Mouse (Mus musculus) testis, adult 2 months (tissue): ENCODE results near the gene Gm21987. TPM values are rescaled to one million over a fixed set of nuclear protein-coding genes. Genes with fewer than 3 reads are reported as not detected.

Source experiments
- H3K27ac ChIP-seq: fragments of 200-500 bp; 2 replicates; pipeline ENCODE4 v1.5.1; 2012; ENCODE audit warnings: low read depth, low read length; ENCODE audit not compliant: control insufficient read depth, insufficient read depth
- H3K27me3 ChIP-seq: fragments of 200-500 bp; 2 replicates; pipeline ENCODE4 v1.6.1; 2012; ENCODE audit warnings: mild to moderate bottlenecking, low read length, moderate library complexity; ENCODE audit not compliant: control insufficient read depth, insufficient read depth
- H3K36me3 ChIP-seq: fragments of 200-500 bp; 2 replicates; pipeline ENCODE4 v1.6.1; 2012; ENCODE audit warnings: mild to moderate bottlenecking, low read length; ENCODE audit not compliant: control insufficient read depth, insufficient read depth
- H3K4me1 ChIP-seq: fragments of 200-500 bp; 2 replicates; pipeline ENCODE4 v1.6.1; 2012; ENCODE audit warnings: low read length; ENCODE audit not compliant: control insufficient read depth, insufficient read depth
- H3K4me3 ChIP-seq: fragments of 200-500 bp; 2 replicates; pipeline ENCODE4 v1.5.1; 2012; ENCODE audit warnings: low read depth, mild to moderate bottlenecking, low read length, moderate library complexity, mixed read lengths; ENCODE audit not compliant: control insufficient read depth
- CTCF ChIP-seq: fragments of 200-500 bp; IDR thresholded peaks from 2 replicates; pipeline ENCODE4 v1.5.1; 2012; ENCODE audit warnings: low read depth, mild to moderate bottlenecking, inconsistent platforms, low read length, moderate library complexity; ENCODE audit not compliant: control insufficient read depth, insufficient read depth, insufficient replicate concordance
- POLR2A ChIP-seq: fragments of 200-500 bp; IDR thresholded peaks from 2 replicates; pipeline ENCODE4 v1.6.1; 2012; ENCODE audit warnings: low read depth, mild to moderate bottlenecking, inconsistent platforms, low read length, moderate library complexity; ENCODE audit not compliant: control insufficient read depth
- polyA plus RNA-seq: library from polyadenylated mRNA; depleted of rRNA; stranded (reverse); fragments of >200 nt; gene quantifications from 2 replicates; pipeline ENCODE4 v1.2.3, GENCODE M21; 2012

The Gm21987 gene
- polyA plus RNA-seq, 1 experiment: not detected

DNA sequence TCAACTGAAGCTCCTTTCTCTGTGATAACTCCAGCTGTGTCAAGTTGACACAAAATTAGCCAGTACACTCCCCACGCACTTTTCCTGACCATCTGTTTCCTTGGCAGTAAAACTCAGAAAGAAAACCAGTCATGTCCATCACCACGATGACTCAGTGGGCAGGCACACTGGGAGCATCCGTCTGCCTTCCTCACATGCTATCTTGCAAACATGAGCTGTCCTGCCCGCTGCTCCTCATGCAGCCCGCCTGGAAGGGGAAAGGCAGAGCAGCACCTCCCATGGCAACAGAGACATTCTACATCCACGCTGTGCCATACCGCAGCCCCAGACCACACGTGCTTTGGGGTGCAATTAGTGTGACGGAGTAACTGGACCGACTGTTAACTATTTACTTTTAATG is 21.5 kb downstream of the Gm21987 start:
- H3K36me3 ChIP-seq: no peaks in the 10 kb centered on the region
- no peak for TF ChIP-seq POLR2A
- no peak for TF ChIP-seq CTCF
- no peak overlapping the region for H3K27ac ChIP-seq
- no peaks in the 10 kb centered on the region for H3K27me3 ChIP-seq
- no peak overlapping the region for H3K4me3 ChIP-seq
- H3K4me1 ChIP-seq: peaks cover under 1% of the 10 kb centered on the region; the same call in 1 of the 2 replicates

DNA sequence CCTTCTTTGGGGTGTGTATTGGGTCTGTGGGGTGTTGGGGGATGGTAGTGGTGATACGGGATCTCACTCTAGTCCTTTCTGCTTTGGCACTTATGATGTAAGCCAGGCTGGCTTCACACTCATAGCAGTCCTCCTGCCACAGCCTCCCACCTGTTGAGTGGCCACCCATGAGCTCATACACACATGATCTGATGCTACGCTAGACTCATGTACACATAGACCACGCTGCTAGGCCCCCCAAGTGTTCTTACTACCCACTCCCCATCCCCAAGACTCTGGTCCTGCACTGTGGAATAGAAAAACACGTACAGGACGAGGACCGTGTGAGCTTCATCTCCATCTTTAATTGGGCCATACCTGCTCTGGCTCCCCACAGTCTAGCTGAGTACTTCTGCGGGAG is 22.2 kb downstream of the Gm21987 start:
- H3K4me1 ChIP-seq: peaks cover 8% of the 10 kb centered on the region

DNA sequence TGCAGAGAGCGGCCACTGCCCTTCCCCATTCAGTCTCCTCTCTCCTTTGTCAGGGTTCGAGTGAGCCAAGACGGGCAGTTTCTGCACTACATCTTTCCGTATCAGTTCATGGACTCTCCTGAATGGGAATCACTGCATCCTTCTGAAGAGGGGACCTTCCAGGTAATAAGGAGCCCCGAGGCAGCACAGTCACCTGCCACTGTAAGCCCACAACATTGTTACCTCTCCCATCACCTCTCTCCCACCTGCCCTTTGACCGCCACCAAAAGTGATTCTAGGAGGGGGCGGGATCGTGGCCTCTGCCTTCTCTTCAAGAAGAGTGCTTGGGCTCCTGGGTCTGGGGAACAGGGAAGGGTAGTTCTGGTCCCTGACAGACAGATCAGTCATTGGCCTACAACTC is 22.6 kb downstream of the Gm21987 start:
- Histone ChIP-seq H3K4me1 (peaks cover 9% of the 10 kb centered on the region), H3K27ac (no peak overlapping the region), H3K27me3 (no peaks in the 10 kb centered on the region), H3K36me3 (no peaks in the 10 kb centered on the region), H3K4me3 (no peak overlapping the region)
- TF ChIP-seq CTCF (no peak), POLR2A (no peak)

More for the DNA sequence above, 22.2 kb downstream of the Gm21987 start:
- TF ChIP-seq CTCF (no peak), POLR2A (no peak)
- Histone ChIP-seq H3K36me3 (no peaks in the 10 kb centered on the region), H3K27ac (no peak overlapping the region), H3K27me3 (no peaks in the 10 kb centered on the region), H3K4me3 (no peak overlapping the region)

DNA sequence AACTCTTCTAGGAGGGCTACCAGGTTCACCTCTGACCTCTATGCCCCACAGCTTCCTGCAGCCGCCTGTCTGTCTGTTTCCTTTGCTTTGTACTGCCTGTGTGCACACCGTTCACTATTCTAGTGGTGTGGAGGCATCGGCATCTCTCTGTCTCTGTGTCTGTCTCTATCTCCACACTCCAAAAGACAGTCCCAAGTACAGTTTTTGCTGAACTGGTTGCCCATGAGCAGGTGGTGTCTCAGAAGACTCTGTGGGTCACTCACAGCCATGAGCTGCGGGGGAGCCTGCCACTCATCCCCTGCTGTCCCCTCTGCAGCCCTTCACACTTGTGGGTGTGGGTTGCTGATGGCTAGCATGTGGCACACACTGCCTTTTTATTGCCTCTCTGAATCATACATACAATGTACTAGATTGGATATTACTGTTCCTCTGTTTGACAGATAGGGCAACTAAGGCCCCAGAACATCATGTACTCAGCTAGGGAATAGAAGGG is 23.2 kb downstream of the Gm21987 start:
- Histone ChIP-seq H3K36me3 (no peaks in the 10 kb centered on the region), H3K27ac (no peak overlapping the region), H3K4me1 (peaks cover 12% of the 10 kb centered on the region), H3K4me3 (no peak overlapping the region), H3K27me3 (no peaks in the 10 kb centered on the region)
- TF ChIP-seq CTCF: no peak
- TF ChIP-seq POLR2A: no peak

DNA sequence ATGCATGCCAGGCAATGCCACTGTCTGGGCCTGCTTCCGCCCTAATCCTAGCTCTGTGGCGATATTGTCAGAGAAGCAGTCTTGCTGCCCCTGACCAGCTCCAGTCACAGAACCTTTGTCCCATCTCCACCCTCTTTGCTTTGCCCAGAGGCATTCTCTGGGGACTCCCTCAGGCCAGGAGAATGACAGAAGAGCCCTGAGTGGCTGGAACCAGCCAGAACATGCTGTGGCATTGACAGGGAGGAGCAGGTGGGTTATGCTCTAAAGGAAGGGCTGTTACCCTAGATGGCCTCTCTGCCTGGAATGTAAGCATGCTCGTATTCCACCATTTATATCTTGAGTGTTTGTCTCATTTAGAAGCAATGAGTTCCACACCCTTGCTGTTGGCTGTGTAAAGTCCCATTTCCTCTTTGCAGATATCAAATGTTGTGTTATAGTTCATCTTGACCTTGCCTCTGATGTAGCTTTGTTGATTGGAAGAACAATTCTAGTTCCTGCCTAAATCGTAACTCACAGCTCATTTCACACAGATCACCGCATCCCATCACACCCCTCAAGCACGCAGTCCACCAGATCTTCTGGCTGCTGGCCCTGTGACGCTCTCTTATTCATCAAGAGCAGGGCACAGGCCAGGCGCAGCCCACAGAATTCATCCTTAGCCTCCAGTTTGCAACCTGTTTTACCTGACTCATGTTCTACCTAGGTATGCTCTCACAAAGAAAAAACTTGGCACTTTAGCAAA is 24.0 kb downstream of the Gm21987 start:
- peaks cover 12% of the 10 kb centered on the region for H3K4me1 ChIP-seq
- H3K27me3 ChIP-seq: no peaks in the 10 kb centered on the region
- H3K4me3 ChIP-seq: no peak overlapping the region
- no peak overlapping the region for H3K27ac ChIP-seq
- no peaks in the 10 kb centered on the region for H3K36me3 ChIP-seq
- no peak for TF ChIP-seq CTCF
- no peak for TF ChIP-seq POLR2A

DNA sequence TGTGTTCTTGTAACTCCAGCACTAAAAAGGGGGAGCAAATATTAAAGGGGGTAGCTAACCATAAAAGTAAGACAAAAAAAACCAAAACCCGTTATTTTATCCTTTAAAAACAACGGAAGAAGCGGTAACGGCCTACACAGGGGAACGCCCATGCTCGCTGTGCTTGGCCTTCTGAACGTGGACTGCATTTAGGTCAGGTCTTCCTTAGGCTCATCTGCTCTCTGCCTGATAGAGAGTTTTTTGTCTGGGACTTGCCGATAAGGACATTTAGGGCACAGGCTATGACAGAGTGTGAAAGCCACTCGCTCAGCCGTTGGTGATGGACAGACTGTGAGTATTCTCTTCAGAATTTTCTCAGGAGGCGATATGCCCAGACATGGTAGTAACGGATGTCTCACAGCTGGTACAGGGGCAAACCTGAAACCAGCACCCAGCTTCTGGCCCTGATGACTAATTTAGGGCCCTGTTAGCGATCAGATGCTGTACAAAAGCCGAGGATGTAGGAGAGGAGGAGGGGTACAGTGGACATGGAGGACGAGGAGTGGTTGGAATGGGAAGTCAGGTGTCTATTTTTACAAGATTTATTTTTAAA is 25.0 kb downstream of the Gm21987 start:
- Histone ChIP-seq H3K4me1 (peaks cover 12% of the 10 kb centered on the region), H3K27ac (no peak overlapping the region), H3K27me3 (no peaks in the 10 kb centered on the region), H3K4me3 (no peak overlapping the region), H3K36me3 (no peaks in the 10 kb centered on the region)
- no peak for TF ChIP-seq POLR2A
- TF ChIP-seq CTCF: no peak

DNA sequence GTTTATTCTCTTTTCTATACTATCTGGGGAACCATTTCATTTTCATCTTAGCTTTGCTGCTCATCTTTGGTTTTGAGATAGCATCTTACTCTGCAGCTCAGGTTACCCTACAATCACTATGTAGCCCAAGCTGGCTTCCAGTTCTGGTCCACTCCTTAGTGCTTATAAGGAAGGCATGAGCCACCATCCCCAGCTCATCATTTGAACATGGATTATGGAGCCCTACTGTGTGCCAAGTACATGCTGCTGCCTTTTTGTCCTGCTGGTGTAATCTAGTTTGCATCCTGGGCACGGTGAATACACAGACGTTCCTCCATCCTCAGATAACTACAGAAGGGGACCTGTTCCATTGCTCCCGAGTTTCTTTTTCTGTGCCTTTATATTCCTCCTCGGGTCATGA is 26.0 kb downstream of the Gm21987 start:
- Histone ChIP-seq H3K4me3 (no peak overlapping the region), H3K27ac (no peak overlapping the region), H3K4me1 (peaks cover 12% of the 10 kb centered on the region), H3K27me3 (no peaks in the 10 kb centered on the region), H3K36me3 (no peaks in the 10 kb centered on the region)
- TF ChIP-seq CTCF (no peak), POLR2A (no peak)
